Mouse (Mus musculus): ENCODE data around the gene Sppl3. TPM values are rescaled to one million over a fixed set of nuclear protein-coding genes. Genes with fewer than 3 reads are reported as not detected.

The Sppl3 gene
- total RNA-seq, 1 experiment = 56.1 TPM

DNA sequence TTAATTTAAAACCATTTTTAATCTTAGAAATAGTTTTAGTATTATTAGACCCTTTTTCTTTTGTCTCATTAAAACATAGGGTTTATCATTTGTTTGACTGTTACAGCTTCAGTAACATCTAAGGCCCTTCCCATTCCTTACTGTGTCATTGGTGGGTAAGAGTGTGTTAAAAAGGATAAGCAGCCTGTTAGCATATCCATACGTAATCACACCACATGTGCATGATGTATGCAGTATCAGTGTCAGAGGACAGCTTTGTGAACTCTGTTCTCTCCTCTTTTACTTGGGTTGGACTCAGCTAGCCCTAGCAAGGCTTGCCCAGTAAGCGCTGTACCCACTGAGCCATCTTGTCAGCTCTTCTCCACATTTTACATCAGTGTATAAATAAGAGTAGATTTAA lies 26.2 kb downstream of the Sppl3 start:
- Histone ChIP-seq H3K36me3 (ENCODE audit: control insufficient read depth, insufficient read depth, low read length, poor library complexity, severe bottlenecking) (no peaks in the 10 kb centered on the region), H3K9ac (ENCODE audit: insufficient read depth, low read depth, low read length, poor library complexity, severe bottlenecking) (no peak overlapping the region), H3K4me3 (ENCODE audit: insufficient read depth in 1 of 2, low read depth in 1 of 2, low read length in 2 of 2, poor library complexity in 1 of 2, severe bottlenecking in 1 of 2) (no peak overlapping the region), H3K27ac (ENCODE audit: insufficient read depth, low read depth, low read length, poor library complexity, severe bottlenecking) (no peak overlapping the region), H3K9me3 (ENCODE audit: control insufficient read depth, insufficient read depth, low read depth, low read length) (no peaks in the 10 kb centered on the region), H3K4me1 (ENCODE audit: control insufficient read depth in 2 of 2, insufficient read depth in 2 of 2, low read length in 2 of 2, poor library complexity in 1 of 2) (peaks cover 0 to 2% of the 10 kb centered on the region in 2 experiments; a peak in 1 of 4 replicates)
- in situ Hi-C loops (cut with MboI; ENCODE audit: low sequenced_read_pairs in 2 of 2, unreplicated experiment in 2 of 2) = no loop called here
- no peak for TF ChIP-seq ZNF384 (IDR thresholded peaks at IDR 0.05; ENCODE audit: low read depth, low read length)
- DNase-seq (ENCODE audit: low read depth, low spot score) = no peak

DNA sequence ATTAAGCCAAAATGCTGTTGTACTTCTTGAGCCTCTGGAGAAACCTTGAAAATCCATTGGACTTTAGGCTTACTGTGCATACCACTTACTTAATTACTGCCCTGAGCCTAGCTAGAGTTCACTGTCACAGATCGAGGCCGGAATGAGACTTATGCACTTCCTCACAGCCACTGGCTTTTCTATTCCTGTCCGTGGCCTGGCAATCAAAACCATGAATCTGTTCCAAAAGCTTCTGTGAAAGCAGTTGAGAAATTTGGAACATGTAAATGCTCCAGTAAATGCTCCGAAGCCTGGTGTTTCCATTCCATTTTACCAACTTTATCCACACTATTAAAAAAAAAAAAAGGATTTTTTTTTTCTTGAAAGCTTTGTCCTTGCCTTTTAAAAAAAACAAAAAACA lies 29.8 kb downstream of the Sppl3 start:
- no peak overlapping the region for H3K9ac ChIP-seq (ENCODE audit: insufficient read depth, low read depth, low read length, poor library complexity, severe bottlenecking)
- H3K36me3 ChIP-seq (ENCODE audit: control insufficient read depth, insufficient read depth, low read length, poor library complexity, severe bottlenecking) = no peaks in the 10 kb centered on the region
- TF ChIP-seq MAFK (IDR thresholded peaks at IDR 0.05; ENCODE audit: insufficient read depth, low read depth, low read length) (no peak), ZC3H11A (IDR thresholded peaks at IDR 0.05; ENCODE audit: borderline replicate concordance, low read depth, low read length) (no peak), HCFC1 (IDR thresholded peaks at IDR 0.05; ENCODE audit: borderline replicate concordance, insufficient read depth, low read length) (no peak), CHD2 (IDR thresholded peaks at IDR 0.05; ENCODE audit: low read depth, low read length) (no peak), ZNF384 (IDR thresholded peaks at IDR 0.05; ENCODE audit: low read depth, low read length) (no peak)
- no peaks in the 10 kb centered on the region for H3K9me3 ChIP-seq (ENCODE audit: control insufficient read depth, insufficient read depth, low read depth, low read length)
- peaks cover 6 to 12% of the 10 kb centered on the region in 2 experiments; a peak in 3 of 4 replicates for H3K4me1 ChIP-seq (ENCODE audit: control insufficient read depth in 2 of 2, insufficient read depth in 2 of 2, low read length in 2 of 2, poor library complexity in 1 of 2)
- in situ Hi-C loops (cut with MboI; ENCODE audit: low sequenced_read_pairs in 2 of 2, unreplicated experiment in 2 of 2) = no loop called here
- DNase-seq (ENCODE audit: low read depth, low spot score) = no peak
- no peak overlapping the region for H3K4me3 ChIP-seq (ENCODE audit: insufficient read depth in 1 of 2, low read depth in 1 of 2, low read length in 2 of 2, poor library complexity in 1 of 2, severe bottlenecking in 1 of 2)
- no peak overlapping the region for H3K27ac ChIP-seq (ENCODE audit: insufficient read depth, low read depth, low read length, poor library complexity, severe bottlenecking)

DNA sequence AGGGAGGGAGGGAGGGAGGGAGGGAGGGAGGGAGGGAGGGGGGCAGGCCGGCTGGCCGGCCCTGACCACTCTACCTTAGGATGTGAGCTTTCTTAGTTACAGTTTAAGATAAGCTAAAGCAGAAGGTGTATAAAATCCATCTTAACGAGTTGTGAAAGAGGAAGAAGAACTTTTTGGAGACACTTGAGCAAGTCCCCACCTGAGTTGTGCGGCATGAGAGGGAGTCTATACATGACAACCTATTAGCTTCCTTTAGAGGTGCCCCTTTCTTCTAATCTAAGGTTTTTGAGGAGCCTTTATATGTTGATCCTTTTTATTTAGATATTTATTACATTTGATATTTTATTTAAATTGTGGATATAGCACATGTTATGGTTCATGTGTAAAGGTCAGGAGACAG lies 32.7 kb downstream of the Sppl3 start:
- Histone ChIP-seq H3K4me1 (ENCODE audit: control insufficient read depth in 2 of 2, insufficient read depth in 2 of 2, low read length in 2 of 2, poor library complexity in 1 of 2) (peaks cover 6 to 18% of the 10 kb centered on the region in 2 experiments; a peak in 3 of 4 replicates), H3K27ac (ENCODE audit: insufficient read depth, low read depth, low read length, poor library complexity, severe bottlenecking) (no peak overlapping the region), H3K4me3 (ENCODE audit: insufficient read depth in 1 of 2, low read depth in 1 of 2, low read length in 2 of 2, poor library complexity in 1 of 2, severe bottlenecking in 1 of 2) (no peak overlapping the region), H3K9me3 (ENCODE audit: control insufficient read depth, insufficient read depth, low read depth, low read length) (no peaks in the 10 kb centered on the region), H3K36me3 (ENCODE audit: control insufficient read depth, insufficient read depth, low read length, poor library complexity, severe bottlenecking) (no peaks in the 10 kb centered on the region), H3K9ac (ENCODE audit: insufficient read depth, low read depth, low read length, poor library complexity, severe bottlenecking) (no peak overlapping the region)
- no peak for DNase-seq (ENCODE audit: low read depth, low spot score)
- TF ChIP-seq ZNF384 (IDR thresholded peaks at IDR 0.05; ENCODE audit: low read depth, low read length) (no peak), HCFC1 (IDR thresholded peaks at IDR 0.05; ENCODE audit: borderline replicate concordance, insufficient read depth, low read length) (no peak), CHD2 (IDR thresholded peaks at IDR 0.05; ENCODE audit: low read depth, low read length) (no peak), MAFK (IDR thresholded peaks at IDR 0.05; ENCODE audit: insufficient read depth, low read depth, low read length) (no peak), ZC3H11A (IDR thresholded peaks at IDR 0.05; ENCODE audit: borderline replicate concordance, low read depth, low read length) (no peak)
- in situ Hi-C loops (cut with MboI; ENCODE audit: low sequenced_read_pairs in 2 of 2, unreplicated experiment in 2 of 2) = no loop called here

GRCm38 (mm10) chr5:115045146-115045677 lies 34.3 kb downstream of the Sppl3 start:
- in situ Hi-C loops (cut with MboI; ENCODE audit: low sequenced_read_pairs in 2 of 2, unreplicated experiment in 2 of 2) = no loop called here

DNA sequence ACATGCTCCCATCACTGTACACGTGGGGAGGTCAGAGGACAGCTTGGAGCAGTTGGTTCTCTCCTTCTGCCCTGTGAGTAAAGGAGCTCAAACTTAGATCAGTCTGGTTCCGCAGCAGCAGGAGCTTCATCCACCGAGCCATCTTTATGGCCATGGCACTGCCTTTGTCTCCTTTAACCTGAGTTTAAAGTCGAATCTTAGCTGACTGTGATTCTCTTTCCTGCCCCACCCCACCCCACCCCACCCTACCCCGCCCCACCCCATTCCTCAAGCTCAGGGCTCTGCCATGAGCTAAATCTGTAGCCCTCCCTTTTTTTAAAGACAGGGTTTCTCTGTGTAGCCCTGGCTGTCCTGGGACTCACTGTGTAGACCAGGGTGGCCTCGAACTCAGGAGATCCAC lies 38.8 kb downstream of the Sppl3 start:
- H3K27ac ChIP-seq (ENCODE audit: insufficient read depth, low read depth, low read length, poor library complexity, severe bottlenecking) = peak overlapping the region; percentile 65; the same call in 1 of the 2 replicates

More at GRCm38 (mm10) chr5:115045146-115045677, 34.3 kb downstream of the Sppl3 start:
- H3K9me3 ChIP-seq (ENCODE audit: control insufficient read depth, insufficient read depth, low read depth, low read length) = no peaks in the 10 kb centered on the region
- H3K36me3 ChIP-seq (ENCODE audit: control insufficient read depth, insufficient read depth, low read length, poor library complexity, severe bottlenecking) = no peaks in the 10 kb centered on the region
- peaks cover 10 to 25% of the 10 kb centered on the region in 2 experiments; a peak in 3 of 4 replicates for H3K4me1 ChIP-seq (ENCODE audit: control insufficient read depth in 2 of 2, insufficient read depth in 2 of 2, low read length in 2 of 2, poor library complexity in 1 of 2)
- H3K4me3 ChIP-seq (ENCODE audit: insufficient read depth in 1 of 2, low read depth in 1 of 2, low read length in 2 of 2, poor library complexity in 1 of 2, severe bottlenecking in 1 of 2) = no peak overlapping the region
- no peak overlapping the region; the same call in 1 of the 2 replicates for H3K27ac ChIP-seq (ENCODE audit: insufficient read depth, low read depth, low read length, poor library complexity, severe bottlenecking)
- H3K9ac ChIP-seq (ENCODE audit: insufficient read depth, low read depth, low read length, poor library complexity, severe bottlenecking) = no peak overlapping the region
- TF ChIP-seq ZC3H11A (IDR thresholded peaks at IDR 0.05; ENCODE audit: borderline replicate concordance, low read depth, low read length) = no peak
- TF ChIP-seq HCFC1 (IDR thresholded peaks at IDR 0.05; ENCODE audit: borderline replicate concordance, insufficient read depth, low read length) = no peak
- no peak for TF ChIP-seq ZNF384 (IDR thresholded peaks at IDR 0.05; ENCODE audit: low read depth, low read length)
- no peak for TF ChIP-seq CHD2 (IDR thresholded peaks at IDR 0.05; ENCODE audit: low read depth, low read length)
- no peak for TF ChIP-seq MAFK (IDR thresholded peaks at IDR 0.05; ENCODE audit: insufficient read depth, low read depth, low read length)
- no peak for DNase-seq (ENCODE audit: low read depth, low spot score)

More for the DNA sequence above, 38.8 kb downstream of the Sppl3 start:
- H3K36me3 ChIP-seq (ENCODE audit: control insufficient read depth, insufficient read depth, low read length, poor library complexity, severe bottlenecking) = no peaks in the 10 kb centered on the region
- TF ChIP-seq HCFC1 (IDR thresholded peaks at IDR 0.05; ENCODE audit: borderline replicate concordance, insufficient read depth, low read length) = no peak
- TF ChIP-seq MAFK (IDR thresholded peaks at IDR 0.05; ENCODE audit: insufficient read depth, low read depth, low read length) = no peak
- TF ChIP-seq ZNF384 (IDR thresholded peaks at IDR 0.05; ENCODE audit: low read depth, low read length) = no peak
- no peak for TF ChIP-seq CHD2 (IDR thresholded peaks at IDR 0.05; ENCODE audit: low read depth, low read length)
- no peak for TF ChIP-seq ZC3H11A (IDR thresholded peaks at IDR 0.05; ENCODE audit: borderline replicate concordance, low read depth, low read length)
- H3K4me1 ChIP-seq (ENCODE audit: control insufficient read depth in 2 of 2, insufficient read depth in 2 of 2, low read length in 2 of 2, poor library complexity in 1 of 2) = peaks cover 15 to 33% of the 10 kb centered on the region in 2 experiments; a peak in 3 of 4 replicates
- no peaks in the 10 kb centered on the region for H3K9me3 ChIP-seq (ENCODE audit: control insufficient read depth, insufficient read depth, low read depth, low read length)
- no peak overlapping the region for H3K9ac ChIP-seq (ENCODE audit: insufficient read depth, low read depth, low read length, poor library complexity, severe bottlenecking)
- in situ Hi-C loops (cut with MboI; ENCODE audit: low sequenced_read_pairs in 2 of 2, unreplicated experiment in 2 of 2) = no loop called here
- DNase-seq (ENCODE audit: low read depth, low spot score) = no peak
- no peak overlapping the region; a peak in 1 of 4 replicates for H3K4me3 ChIP-seq (ENCODE audit: insufficient read depth in 1 of 2, low read depth in 1 of 2, low read length in 2 of 2, poor library complexity in 1 of 2, severe bottlenecking in 1 of 2)
